ENCODE assay signal across 1 mouse cellular context in the genomic region with DNA sequence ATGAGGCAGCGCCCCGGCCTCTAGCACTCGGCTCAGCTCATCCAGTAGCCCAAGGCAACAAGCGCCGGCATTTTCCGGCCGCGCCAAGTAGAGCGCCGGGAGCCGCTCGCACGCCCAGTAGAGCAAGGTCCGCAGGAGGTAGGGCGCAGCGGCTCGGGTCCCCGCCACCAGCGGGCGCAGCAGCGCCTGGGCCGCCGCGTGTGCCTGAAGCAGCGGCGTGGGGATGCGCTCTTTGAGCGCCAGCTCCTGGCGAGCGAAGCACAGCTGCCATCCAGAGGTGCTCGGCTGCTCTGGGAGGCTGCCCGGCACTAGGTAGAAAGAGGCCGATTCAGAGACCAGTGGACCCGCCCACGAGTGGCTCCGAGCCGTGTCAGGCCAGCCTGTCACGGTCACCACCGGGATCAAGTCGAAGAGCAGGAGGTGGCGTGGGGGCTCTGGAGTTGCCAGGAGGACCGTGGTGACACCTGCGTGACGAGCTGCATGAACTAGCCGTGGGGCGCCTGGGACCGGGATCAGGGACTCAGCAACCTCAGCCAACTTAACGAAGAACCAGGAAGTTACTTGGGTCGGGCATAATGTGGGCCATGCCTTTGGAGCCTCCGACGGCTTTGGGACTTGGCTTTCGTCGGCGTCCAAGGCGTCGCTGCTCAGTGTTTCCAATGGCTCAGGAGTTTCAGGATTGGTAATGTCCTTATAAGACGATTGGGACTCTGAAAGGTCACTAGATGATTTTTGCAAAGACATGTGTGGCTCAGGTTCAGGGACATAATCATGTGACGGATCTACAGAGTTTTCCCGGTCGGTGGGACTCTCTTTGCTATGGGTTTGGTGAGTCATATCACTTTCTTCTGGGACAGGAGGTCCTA.
A peak's percentile ranks its signal among the peaks of the same experiment; 100 is the strongest.
TF ChIP-seq lines count a peak whose summit lies in the region.

No protein-coding gene starts in this region.

TF ChIP-seq in MEL, 35 proteins besides CTCF, POLR2A, EP300 and RAD21 (continued from another document):
- no peak for TF ChIP-seq BHLHE40 (IDR thresholded peaks at IDR 0.05; ENCODE audit: borderline replicate concordance, low read depth, low read length)
- no peak for TF ChIP-seq ZNF384 (IDR thresholded peaks at IDR 0.05; ENCODE audit: low read depth, low read length)
- no peak for TF ChIP-seq POLR2AphosphoS2 (IDR thresholded peaks at IDR 0.05; ENCODE audit: low read length)
- no peak for TF ChIP-seq E2F4 (IDR thresholded peaks at IDR 0.05; ENCODE audit: borderline replicate concordance, low read depth, low read length)
- TF ChIP-seq ZKSCAN1 (IDR thresholded peaks at IDR 0.05; ENCODE audit: low read depth, low read length), result no peak
- 0 out of 2 replicates have a peak, but pooled peaks have one; percentile 25 for TF ChIP-seq TBP (IDR thresholded peaks at IDR 0.05; ENCODE audit: low read depth, low read length)
- no peak for TF ChIP-seq TCF12 (IDR thresholded peaks at IDR 0.05; ENCODE audit: low read depth, low read length)
- no peak for TF ChIP-seq GABPA (IDR thresholded peaks at IDR 0.05; ENCODE audit: low read depth, low read length)
- no peak for TF ChIP-seq CHD1 (IDR thresholded peaks at IDR 0.05; ENCODE audit: low read depth, low read length)
- TF ChIP-seq SIN3A (IDR thresholded peaks at IDR 0.05; ENCODE audit: low read length), result peak; percentile 45
- no peak for TF ChIP-seq ETS1 (IDR thresholded peaks at IDR 0.05; ENCODE audit: low read depth, low read length)
- peak; percentile 53 for TF ChIP-seq SMC3 (IDR thresholded peaks at IDR 0.05; ENCODE audit: low read depth, low read length)
- TF ChIP-seq TAL1 (IDR thresholded peaks at IDR 0.05; ENCODE audit: low read length), result no peak
- no peak for TF ChIP-seq JUND (IDR thresholded peaks at IDR 0.05; ENCODE audit: low read depth, low read length)
- no peak for TF ChIP-seq POLR2AphosphoS5 (IDR thresholded peaks at IDR 0.05; ENCODE audit: borderline replicate concordance, low read depth, low read length)
- no peak for TF ChIP-seq ZMIZ1 (IDR thresholded peaks at IDR 0.05; ENCODE audit: low read depth, low read length)
- TF ChIP-seq MAZ (IDR thresholded peaks at IDR 0.05; ENCODE audit: low read depth, low read length), result no peak
